Mouse (Mus musculus) cerebellum, adult 2 months (tissue): ENCODE data around the gene C2. TPM values are rescaled to one million over a fixed set of nuclear protein-coding genes. Genes with fewer than 3 reads are reported as not detected.
"Not testable (repeated sequence)": the region's sequence is repeated elsewhere in the genome, so short reads cannot be mapped to it uniquely, and the experiment has no call there.

Experiments used
- DNase-seq, 2 experiments: peaks; one replicate each; pipeline ENCODE4 v3.0.0; 2021
- H3K27ac ChIP-seq: fragments of 200-500 bp; 2 replicates; pipeline ENCODE4 v1.5.1; 2012; ENCODE audit warnings: low read length, control low read depth, inconsistent platforms; ENCODE audit not compliant: insufficient read depth
- H3K27me3 ChIP-seq: fragments of 200-500 bp; 2 replicates; pipeline ENCODE4 v1.6.1; 2012; ENCODE audit warnings: inconsistent platforms, mild to moderate bottlenecking, low read length, moderate library complexity; ENCODE audit not compliant: control insufficient read depth, insufficient read depth
- H3K4me1 ChIP-seq: fragments of 200-500 bp; 2 replicates; pipeline ENCODE4 v1.6.1; 2011; ENCODE audit warnings: low read length; ENCODE audit not compliant: control insufficient read depth, insufficient read depth
- H3K4me3 ChIP-seq: fragments of 200-500 bp; replicated peaks from 2 replicates; pipeline ENCODE3; 2011; ENCODE audit warnings: mild to moderate bottlenecking, low read depth, low read length, control low read depth; ENCODE audit not compliant: insufficient read depth
- CTCF ChIP-seq: fragments of 200-500 bp; IDR thresholded peaks from 2 replicates; pipeline ENCODE4 v1.5.1; 2011; ENCODE audit warnings: low read depth, mild to moderate bottlenecking, control low read depth, low read length, moderate library complexity, borderline replicate concordance; ENCODE audit not compliant: insufficient read depth
- POLR2A ChIP-seq: fragments of 200-500 bp; IDR thresholded peaks from 2 replicates; pipeline ENCODE4 v1.6.1; 2011; ENCODE audit warnings: low read length, control low read depth, borderline replicate concordance; ENCODE audit not compliant: insufficient read depth
- WGBS: fragments of 180-500 bp; shearing (Covaris S2); methylation state at CpG from one replicate; pipeline ENCODE4 v1.1.7; 2018; 5-methylcytosine and 5-hydroxymethylcytosine counted together
- polyA plus RNA-seq: library from polyadenylated mRNA; depleted of rRNA; stranded (reverse); fragments of >200 nt; gene quantifications from 2 replicates; pipeline ENCODE4 v1.2.3, GENCODE M21; 2012

Gene C2
- polyA plus RNA-seq, 1 experiment: 2.9 TPM

DNA sequence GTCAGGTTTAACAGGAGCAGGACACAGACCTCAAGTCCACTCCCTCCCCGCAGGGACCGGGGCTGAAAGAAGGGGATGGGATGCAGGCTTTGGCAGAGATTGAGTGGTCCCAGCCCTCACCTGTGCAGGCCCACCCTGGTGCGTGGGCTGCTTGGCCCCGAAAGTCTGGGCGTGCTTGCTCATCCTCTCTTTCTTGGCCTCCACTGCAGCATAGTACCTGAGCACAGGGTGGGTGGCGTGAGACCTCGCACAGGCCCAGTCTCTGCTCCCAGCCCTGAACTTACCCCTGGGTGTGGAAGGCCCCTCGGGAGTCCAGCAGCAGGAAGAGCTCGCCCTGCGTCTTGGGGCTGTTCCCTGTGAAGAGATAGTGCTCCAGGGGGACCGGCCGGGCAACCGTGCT, 53.2 kb downstream of the C2 start:
- Histone ChIP-seq H3K27me3 (no peaks in the 10 kb centered on the region), H3K4me3 (no peak overlapping the region), H3K27ac (no peak overlapping the region), H3K4me1 (no peaks in the 10 kb centered on the region)
- no peak for DNase-seq
- 94% methylated on average over 13 of the region's 13 CpGs for WGBS
- TF ChIP-seq CTCF (no peak), POLR2A (no peak)

GRCm38 (mm10) chr17:34840736-34841307, 57.2 kb downstream of the C2 start:
- 75% methylated on average over 6 of the region's 6 CpGs for WGBS
- Histone ChIP-seq H3K4me1 (peaks cover 12% of the 10 kb centered on the region; the same call in 1 of the 2 replicates), H3K27me3 (no peaks in the 10 kb centered on the region), H3K4me3 (no peak overlapping the region), H3K27ac (no peak overlapping the region)
- no peak for DNase-seq
- TF ChIP-seq CTCF: no peak
- no peak for TF ChIP-seq POLR2A

- Histone ChIP-seq H3K4me1 (peaks cover 13% of the 10 kb centered on the region; the same call in 1 of the 2 replicates), H3K27ac (no peak overlapping the region), H3K4me3 (no peak overlapping the region), H3K27me3 (no peaks in the 10 kb centered on the region)
- DNase-seq: no peak
- WGBS: 82% methylated on average over 7 of the region's 7 CpGs
- TF ChIP-seq CTCF: no peak
- TF ChIP-seq POLR2A: no peak
Measured at GRCm38 (mm10) chr17:34838785-34839184, 59.3 kb downstream of the C2 start.

DNA sequence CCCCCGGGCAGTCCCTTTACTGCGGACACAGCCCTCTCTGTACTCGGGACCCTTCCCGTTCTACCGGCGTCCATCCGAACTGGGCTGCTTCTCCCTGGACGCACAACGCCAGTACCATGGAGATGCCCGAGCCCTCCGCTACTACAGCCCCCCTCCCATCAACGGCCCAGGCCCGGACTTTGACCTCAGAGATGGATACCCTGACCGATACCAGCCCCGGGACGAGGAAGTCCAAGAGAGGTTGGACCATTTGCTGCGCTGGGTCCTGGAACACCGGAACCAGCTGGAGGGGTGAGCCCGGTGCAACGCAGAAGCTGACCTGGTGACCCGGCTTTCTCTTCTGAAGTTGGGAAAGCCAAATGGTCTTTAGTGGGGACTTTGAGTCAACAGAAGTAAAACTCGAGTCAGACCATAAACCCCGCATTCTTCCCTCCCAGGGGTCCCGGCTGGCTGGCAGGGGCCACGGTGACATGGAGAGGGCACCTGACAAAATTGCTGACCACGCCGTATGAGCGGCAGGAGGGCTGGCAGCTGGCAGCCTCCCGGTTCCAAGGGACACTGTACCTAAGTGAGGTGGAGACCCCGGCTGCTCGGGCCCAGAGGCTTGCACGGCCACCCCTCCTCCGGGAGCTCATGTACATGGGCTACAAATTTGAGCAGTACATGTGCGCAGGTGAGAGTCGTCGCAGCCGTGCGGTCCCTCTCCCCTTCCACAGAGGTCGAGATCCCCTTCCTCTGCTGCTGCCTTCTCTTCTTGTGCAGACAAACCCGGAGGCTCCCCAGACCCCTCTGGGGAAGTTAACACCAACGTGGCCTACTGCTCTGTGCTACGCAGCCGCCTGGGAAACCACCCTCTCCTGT, 60.4 kb downstream of the C2 start:
- TF ChIP-seq CTCF: no peak
- TF ChIP-seq POLR2A: no peak
- 25% methylated on average over 43 of the region's 43 CpGs for WGBS

DNA sequence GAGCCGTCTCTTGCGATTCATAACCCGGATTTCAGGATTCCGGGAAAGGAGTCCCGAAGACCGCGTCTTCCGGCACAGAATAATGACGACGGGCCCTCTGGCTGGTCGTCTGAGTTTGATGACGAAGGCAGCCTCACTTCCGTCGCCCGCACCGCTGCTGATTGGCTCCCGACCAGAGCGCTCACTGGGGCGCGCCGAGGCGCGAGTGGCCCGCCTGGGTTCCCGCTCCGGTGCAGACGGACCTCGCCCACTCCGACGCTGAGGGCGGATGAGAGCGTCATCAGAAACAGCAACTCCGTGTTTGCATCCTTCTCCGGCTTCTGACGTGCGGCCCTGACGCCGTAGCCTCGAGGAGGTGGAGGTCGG, 61.2 kb downstream of the C2 start, which contains the start of the genes Stk19 and Dxo:
Gene Stk19 (minus strand): TSS at position 90 of the 366 bp plus-strand sequence.
Gene Dxo (plus strand): TSS at position 164 of the 366 bp plus-strand sequence.
- TF ChIP-seq POLR2A: peak; percentile 85
- no peak for TF ChIP-seq CTCF
- Histone ChIP-seq H3K4me1 (peaks cover 13% of the 10 kb centered on the region; the same call in 1 of the 2 replicates), H3K27me3 (no peaks in the 10 kb centered on the region), H3K4me3 (peak within 1 kb of the TSS; percentile 98), H3K27ac (peak within 1 kb of the TSS; percentile 33; the same call in 1 of the 2 replicates)
- DNase-seq: peak; percentile 96 to 98
- under 1% methylated on average over 40 of the region's 40 CpGs for whole genome bisulfite sequencing

More for the DNA sequence above, 60.4 kb downstream of the C2 start:
- Histone ChIP-seq H3K27me3 (no peaks in the 10 kb centered on the region), H3K27ac (peak overlapping the region; percentile 33; the same call in 1 of the 2 replicates), H3K4me3 (peak overlapping the region; percentile 98), H3K4me1 (peaks cover 13% of the 10 kb centered on the region; the same call in 1 of the 2 replicates)
- peak in 1 of 2 experiments; percentile 38 for DNase-seq

GRCm38 (mm10) chr17:34836155-34836855, 61.8 kb downstream of the C2 start:
- H3K4me1 ChIP-seq: peaks cover 13% of the 10 kb centered on the region; the same call in 1 of the 2 replicates
- 0 out of 2 replicates have a peak overlapping the region, but pooled peaks have one; percentile 6 for H3K27ac ChIP-seq
- no peak for TF ChIP-seq POLR2A
- TF ChIP-seq CTCF: no peak
- H3K4me3 ChIP-seq: peak overlapping the region; percentile 98
- WGBS: 2% methylated on average over 48 of the region's 48 CpGs
- no peaks in the 10 kb centered on the region for H3K27me3 ChIP-seq
- DNase-seq: no peak

- not testable (repeated sequence) for H3K4me1 ChIP-seq, H3K4me3 ChIP-seq, H3K27ac ChIP-seq, DNase-seq, H3K27me3 ChIP-seq
- WGBS: 94% methylated on average over 1 of the region's 1 CpGs
Measured at GRCm38 (mm10) chr17:34830776-34831175, 67.3 kb downstream of the C2 start.
